Mouse (Mus musculus) Patski (cell line): ENCODE measurements around the gene Ttc16. TPM values are rescaled to one million over a fixed set of nuclear protein-coding genes. Genes with fewer than 3 reads are reported as not detected.

Source experiments
- ATAC-seq: fragments of 100-300 bp; one replicate; pipeline ENCODE4 v1.8.0; 2021
- CTCF ChIA-PET: fragments of 350-600 bp; sonication (Branson Sonifier 250); formaldehyde crosslinking; loops from one replicate; lab custom pipeline; 2022; ENCODE audit warnings: inconsistent platforms; lab: Charles Lee
- POLR2A ChIA-PET: fragments of 350-600 bp; sonication (Branson Sonifier 250); formaldehyde crosslinking; loops from one replicate; lab custom pipeline; 2022; ENCODE audit warnings: antibody characterized with exemption, inconsistent platforms; lab: Charles Lee
- DNase-seq: peaks from one replicate; pipeline ENCODE4 v3.0.0-alpha.2; 2011; ENCODE audit warnings: low read depth, low spot score
- H3K27me3 ChIP-seq: fragments of 371-371 bp; one replicate; pipeline ENCODE4 v1.5.1; 2021
- CTCF ChIP-seq: fragments of 100-300 bp; IDR thresholded peaks from one replicate; pipeline ENCODE4 v1.5.1; 2021
- in situ Hi-C: fragments of 300-500 bp; cut with MboI; formaldehyde crosslinking; loops from 3 replicates; pipeline ENCODE4 v1.11.1; 2018; ENCODE audit warnings: low pct_unique_long_range_greater_than_20kb, mixed read lengths
- polyA plus RNA-seq: library from polyadenylated mRNA; unstranded; gene quantifications from one replicate; pipeline ENCODE4 v1.2.3, GENCODE M21; 2021

Ttc16 gene
- polyA plus RNA-seq, 1 experiment from 2014 or later, result 2.8 TPM

DNA sequence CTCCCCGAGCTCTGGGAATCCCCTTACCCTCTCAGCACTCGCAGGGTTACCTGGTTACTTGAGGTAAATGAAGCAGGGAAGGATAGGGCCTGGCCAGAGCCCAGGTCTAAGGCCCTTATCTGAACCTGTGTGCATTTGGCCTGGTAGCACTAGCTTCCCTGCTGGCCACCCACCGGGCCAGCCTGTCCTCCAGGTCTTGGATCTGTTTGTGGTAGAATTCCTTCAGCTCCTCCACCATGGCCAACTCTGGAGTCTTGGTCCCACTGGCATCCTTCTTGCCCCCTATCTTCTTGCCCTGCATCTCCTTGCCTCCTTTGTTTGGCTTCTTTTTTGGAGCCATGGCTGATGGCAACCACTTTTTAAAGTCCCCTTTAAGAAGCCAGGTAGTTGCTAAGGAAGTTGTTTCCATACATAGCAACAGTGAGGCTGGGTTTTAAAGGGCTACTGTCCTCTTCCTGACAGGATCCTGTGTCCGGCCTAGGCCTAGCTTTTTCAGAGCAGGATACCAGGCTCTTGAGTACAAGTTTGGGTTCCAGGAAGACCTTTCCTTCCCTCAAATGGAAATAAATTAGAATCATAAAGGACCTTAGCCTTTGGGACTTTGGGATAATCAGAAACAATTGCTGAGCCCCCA, 8.7 kb upstream of the Ttc16 start, which contains the start of gene Cfap157:
Cfap157 (minus strand) TSS at position 381 of the 634 bp plus-strand sequence.
- TF ChIP-seq CTCF, result no peak
- ATAC-seq (no peak), DNase-seq (no peak)
- no peaks in the 10 kb centered on the region for H3K27me3 ChIP-seq
- ChIA-PET CTCF (interaction anchor here (1.1 to 3.4 kb wide), 3 partner anchors 9 to 75 kb away, joined by 3 to 8 read pairs (median 5); partner anchors contain the start of genes Ptrh1 and Ttc16), POLR2A (interaction anchor here (0.7 kb wide), 1 partner anchor 67 kb away, joined by 3 read pairs; no protein-coding TSS in a partner anchor)
- in situ Hi-C loops, result no loop called here

DNA sequence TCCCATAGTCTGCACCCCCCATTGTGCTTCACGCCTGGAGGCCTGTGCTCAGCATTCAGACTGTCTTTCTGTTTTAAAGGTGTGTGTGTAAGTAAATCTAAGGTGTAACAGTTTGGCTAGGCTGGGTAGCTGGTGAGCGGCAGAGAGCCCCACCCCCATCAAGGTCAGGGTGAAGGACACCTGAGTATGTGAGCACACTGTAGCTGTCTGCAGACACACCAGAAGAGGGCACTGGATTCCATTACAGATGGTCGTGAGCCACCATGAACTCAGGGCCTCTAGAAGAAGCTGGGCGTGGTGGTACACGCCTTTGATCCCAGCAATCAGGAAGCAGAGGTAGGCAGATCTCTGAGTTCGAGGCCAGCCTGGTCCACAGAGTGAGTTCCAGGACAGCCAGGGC, 6.3 kb upstream of the Ttc16 start:
- H3K27me3 ChIP-seq, result no peaks in the 10 kb centered on the region
- DNase-seq, result no peak
- ATAC-seq, result no peak
- no peak for TF ChIP-seq CTCF
- ChIA-PET POLR2A (interaction anchor here (0.8 to 1.3 kb wide), 2 partner anchors 10 to 65 kb away, joined by 3 to 9 read pairs; no protein-coding TSS in a partner anchor), CTCF (interaction anchor here (3.4 kb wide), 1 partner anchor 77 kb away, joined by 8 read pairs; no protein-coding TSS in a partner anchor)
- in situ Hi-C loops, result no loop called here

DNA sequence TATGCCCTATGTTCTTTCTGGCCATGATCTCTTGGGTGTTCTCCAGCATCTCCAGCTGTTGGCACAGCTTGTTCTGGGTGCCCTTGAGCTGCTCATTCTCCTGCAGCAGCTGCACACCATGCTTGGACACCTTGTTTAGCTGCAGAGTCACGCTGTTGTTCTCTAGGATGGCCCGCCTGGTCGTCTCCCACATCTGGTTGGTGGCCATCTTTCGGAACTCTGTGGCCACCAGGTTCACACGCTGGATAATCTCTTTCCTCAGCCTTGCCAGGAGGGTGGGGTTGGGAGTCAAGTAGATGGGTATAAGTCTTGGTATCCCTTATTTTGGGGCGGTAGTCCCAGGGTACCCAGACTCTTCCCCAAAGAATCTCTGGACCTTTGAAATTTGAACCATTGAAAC, 4.3 kb upstream of the Ttc16 start:
- no peak for TF ChIP-seq CTCF
- POLR2A ChIA-PET, result interaction anchor here (0.6 kb wide), 1 partner anchor 18 kb away, joined by 5 read pairs; no protein-coding TSS in a partner anchor
- no peaks in the 10 kb centered on the region for H3K27me3 ChIP-seq
- no peak for ATAC-seq
- CTCF ChIA-PET, result interaction anchor here (1.5 kb wide), 1 partner anchor 16 kb away, joined by 6 read pairs; no protein-coding TSS in a partner anchor
- in situ Hi-C loops, result loop anchor here (10.0 kb wide), 1 partner anchor 155 kb away; no protein-coding TSS in a partner anchor
- no peak for DNase-seq

DNA sequence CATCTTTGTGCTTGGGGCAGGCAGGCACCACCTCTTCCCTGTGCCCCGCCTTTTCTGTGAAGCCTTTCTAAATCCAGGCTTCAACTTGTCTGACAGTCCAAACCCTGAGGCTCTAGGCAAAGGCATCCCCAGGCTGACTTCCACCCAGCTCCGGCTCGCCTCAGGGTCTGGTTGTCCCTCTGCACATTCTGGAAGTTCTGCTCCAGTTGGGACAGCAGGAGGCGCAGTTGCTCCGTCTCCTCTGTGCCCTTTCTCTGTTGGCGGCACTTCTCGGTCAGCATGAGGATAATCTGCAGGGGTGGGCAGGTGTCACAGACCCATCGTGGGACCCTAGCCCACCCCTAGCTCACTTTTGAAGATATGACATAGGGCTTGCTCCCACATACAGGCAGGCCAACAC, 3.7 kb upstream of the Ttc16 start:
- ChIA-PET CTCF (interaction anchor here (0.9 to 1.5 kb wide), 2 partner anchors 15 to 149 kb away, joined by 3 to 6 read pairs; no protein-coding TSS in a partner anchor), POLR2A (no interaction called here)
- in situ Hi-C loops, result loop anchor here (10.0 kb wide), 1 partner anchor 156 kb away; no protein-coding TSS in a partner anchor
- DNase-seq, result no peak
- no peak for TF ChIP-seq CTCF
- H3K27me3 ChIP-seq, result no peaks in the 10 kb centered on the region
- no peak for ATAC-seq

DNA sequence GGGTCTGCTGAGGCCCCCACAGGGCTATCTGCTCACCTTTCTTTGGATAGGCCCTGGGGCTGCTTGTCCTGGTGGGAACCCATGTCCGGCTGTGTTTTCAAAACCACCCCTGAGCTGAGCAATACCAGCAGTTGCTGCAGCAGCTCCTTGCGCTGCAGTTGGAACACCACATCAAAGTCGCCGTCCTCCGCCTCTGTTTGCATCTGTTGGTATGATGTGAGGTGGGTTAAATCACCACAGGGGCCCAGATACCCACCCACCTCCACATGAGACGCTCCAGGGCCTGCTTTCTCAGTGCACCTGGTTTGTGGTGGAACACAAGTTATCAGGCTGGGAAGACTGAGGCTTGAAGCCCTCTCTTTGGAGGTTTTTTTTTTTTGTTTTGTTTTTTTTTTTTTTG, 2.6 kb upstream of the Ttc16 start:
- no peak for DNase-seq
- no peak for TF ChIP-seq CTCF
- ChIA-PET CTCF (interaction anchor here (1.0 kb wide), 1 partner anchor 43 kb away, joined by 3 read pairs; no protein-coding TSS in a partner anchor), POLR2A (no interaction called here)
- in situ Hi-C loops, result loop anchor here (10.0 kb wide), 1 partner anchor 157 kb away; no protein-coding TSS in a partner anchor
- ATAC-seq, result no peak
- no peaks in the 10 kb centered on the region for H3K27me3 ChIP-seq

DNA sequence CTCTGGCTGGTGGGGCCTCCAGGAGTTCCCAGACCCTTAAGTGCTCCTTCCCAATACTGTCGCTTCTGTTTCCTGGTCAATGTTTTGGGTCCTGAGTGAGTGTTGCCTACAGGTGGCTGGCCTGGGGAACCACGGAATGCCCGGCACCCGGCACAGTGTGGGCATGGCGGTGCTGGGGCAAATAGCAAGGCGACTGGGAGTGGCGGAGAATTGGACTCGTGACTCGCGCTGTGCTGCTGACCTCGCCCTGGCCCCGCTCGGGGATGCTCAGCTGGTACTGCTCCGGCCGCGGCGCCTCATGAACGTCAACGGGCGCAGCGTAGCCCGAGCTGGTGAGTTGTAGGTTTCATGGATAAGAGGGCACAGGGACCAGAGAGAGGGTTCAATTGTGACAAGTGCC, 759 bp upstream of the Ttc16 start:
- ATAC-seq, result no peak
- no peak for TF ChIP-seq CTCF
- no peaks in the 10 kb centered on the region for H3K27me3 ChIP-seq
- POLR2A ChIA-PET, result no interaction called here
- in situ Hi-C loops, result loop anchor here (10.0 kb wide), 1 partner anchor 159 kb away; no protein-coding TSS in a partner anchor
- no peak for DNase-seq
- CTCF ChIA-PET, result interaction anchor here (0.8 kb wide), 1 partner anchor 62 kb away, joined by 4 read pairs; no protein-coding TSS in a partner anchor

DNA sequence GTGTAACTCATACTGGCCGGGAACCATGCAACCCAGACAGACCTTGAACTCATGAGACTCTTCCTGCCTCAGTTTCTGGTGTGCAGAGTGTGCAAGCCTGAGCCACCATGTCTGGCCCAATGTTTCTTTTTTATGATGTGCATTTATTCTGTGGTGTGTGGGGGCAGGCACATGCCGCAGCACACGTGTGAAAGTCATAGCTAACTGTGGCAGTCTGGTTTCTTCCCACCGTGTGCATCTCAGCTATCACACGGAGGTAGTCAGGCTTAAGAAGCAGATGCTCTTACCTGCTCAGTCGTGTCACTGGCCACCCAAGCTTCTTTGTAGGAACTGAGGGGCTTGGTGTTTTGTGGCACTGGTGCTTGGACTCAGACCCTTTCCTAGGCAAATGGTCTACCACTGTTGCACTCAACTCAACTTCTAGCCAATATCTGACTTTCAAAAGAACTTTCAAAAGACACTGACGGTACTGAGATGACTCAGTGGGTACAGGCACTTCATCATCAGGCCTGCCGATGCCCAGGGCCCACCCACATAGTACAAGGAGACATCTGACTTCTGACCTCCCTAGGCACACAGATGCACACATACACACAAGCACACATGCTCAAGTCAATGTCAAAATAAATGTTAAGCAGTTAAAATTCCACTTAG, 2.7 kb downstream of the Ttc16 start:
- CTCF ChIA-PET, result no interaction called here
- no peaks in the 10 kb centered on the region for H3K27me3 ChIP-seq
- DNase-seq (no peak), ATAC-seq (no peak)
- no peak for TF ChIP-seq CTCF
- in situ Hi-C loops, result loop anchor here (10.0 kb wide), 1 partner anchor 162 kb away; no protein-coding TSS in a partner anchor
- POLR2A ChIA-PET, result no interaction called here

DNA sequence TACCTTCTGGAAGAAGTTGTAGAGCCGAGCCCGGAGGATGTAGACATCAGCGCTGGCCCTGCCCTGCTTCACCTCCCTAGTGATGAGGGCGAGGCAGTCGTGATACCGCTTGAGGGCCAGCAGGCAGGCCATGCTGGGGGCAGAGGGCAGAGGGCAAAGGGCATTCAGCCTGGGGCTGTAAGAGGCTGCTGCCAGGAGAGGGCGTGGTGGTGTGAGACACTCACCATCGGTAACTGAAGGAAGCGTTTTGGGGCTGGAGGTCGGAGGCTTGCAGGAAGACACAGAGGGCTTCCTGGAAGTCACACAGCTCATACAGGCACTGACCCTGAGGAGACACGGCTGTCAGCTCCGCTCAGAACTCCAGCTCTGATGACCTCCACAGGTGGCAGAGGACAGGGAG, 3.5 kb downstream of the Ttc16 start:
- in situ Hi-C loops, result loop anchor here (10.0 kb wide), 1 partner anchor 163 kb away; no protein-coding TSS in a partner anchor
- POLR2A ChIA-PET, result interaction anchor here (0.7 kb wide), 1 partner anchor 10 kb away, joined by 3 read pairs; no protein-coding TSS in a partner anchor
- H3K27me3 ChIP-seq, result no peaks in the 10 kb centered on the region
- TF ChIP-seq CTCF, result no peak
- no peak for DNase-seq
- ATAC-seq, result no peak
- CTCF ChIA-PET, result no interaction called here

DNA sequence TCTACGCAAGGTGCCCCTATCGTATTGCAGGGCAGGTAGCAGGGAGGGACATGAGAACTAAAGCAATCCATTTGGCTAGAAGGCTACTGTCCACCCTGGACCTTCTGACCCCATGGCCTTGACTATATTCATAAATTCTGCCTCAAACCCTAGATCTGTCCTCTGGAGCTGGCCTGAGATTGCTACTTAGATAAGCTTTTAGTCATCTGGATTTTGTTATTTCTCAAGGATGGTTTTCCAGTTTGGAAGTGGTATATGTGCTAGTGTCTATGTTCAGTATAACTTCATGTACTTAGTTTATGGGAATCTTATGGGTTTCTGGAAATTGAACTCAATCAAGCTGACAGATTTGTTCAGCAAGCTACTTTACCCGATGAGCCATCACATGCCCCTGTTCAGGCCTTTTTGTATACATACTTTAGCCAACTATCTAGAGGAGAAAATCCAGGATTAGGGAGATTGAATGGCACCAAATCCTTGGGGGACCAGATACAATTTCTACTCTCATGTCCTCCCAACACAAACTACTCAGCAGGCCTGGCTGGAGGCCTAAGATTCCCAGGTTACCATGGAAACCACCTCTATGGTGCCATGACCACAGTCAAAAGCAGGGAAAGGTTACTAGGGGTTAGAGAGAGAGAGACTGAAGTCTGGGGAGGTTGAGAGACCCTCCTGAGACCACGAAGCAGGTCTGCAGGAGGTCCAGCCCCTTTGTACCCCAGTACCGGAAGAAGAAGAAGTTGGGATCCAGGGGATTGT, 5.9 kb downstream of the Ttc16 start:
- TF ChIP-seq CTCF, result no peak
- CTCF ChIA-PET, result no interaction called here
- ATAC-seq (no peak), DNase-seq (no peak)
- in situ Hi-C loops, result loop anchor here (10.0 kb wide), 1 partner anchor 165 kb away; no protein-coding TSS in a partner anchor
- H3K27me3 ChIP-seq, result no peaks in the 10 kb centered on the region
- POLR2A ChIA-PET, result no interaction called here

DNA sequence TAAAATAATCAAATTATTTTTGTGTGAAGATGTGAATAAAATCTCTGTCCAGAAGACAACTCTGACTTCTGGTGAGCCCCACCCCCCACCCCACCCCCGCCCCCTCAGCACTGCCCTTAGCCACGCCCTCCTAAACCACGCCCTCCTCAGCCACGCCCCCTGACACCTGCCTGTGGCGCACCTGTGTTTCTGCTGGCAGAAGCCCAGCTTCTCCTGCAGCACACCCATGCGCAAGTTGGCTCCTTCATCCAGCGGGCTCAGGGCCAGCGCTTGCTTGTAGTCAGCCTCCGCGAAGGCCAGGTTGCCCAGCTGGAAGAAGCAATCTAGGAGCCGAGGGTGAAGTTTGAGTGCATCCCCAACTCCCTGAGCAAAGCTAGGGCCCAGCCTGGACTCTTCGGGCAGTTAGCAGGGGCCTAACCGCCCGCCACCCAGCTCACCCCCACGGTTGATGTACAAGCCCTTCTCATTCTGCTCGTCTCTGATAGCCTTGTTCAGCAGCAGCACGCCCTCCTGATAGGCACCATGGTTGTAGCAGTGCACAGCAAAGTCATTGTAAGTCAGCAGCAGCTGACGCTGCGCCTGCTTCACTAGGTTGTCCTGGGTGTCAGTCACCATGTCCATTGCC, 6.7 kb downstream of the Ttc16 start:
- no peaks in the 10 kb centered on the region for H3K27me3 ChIP-seq
- CTCF ChIA-PET, result no interaction called here
- POLR2A ChIA-PET, result no interaction called here
- DNase-seq, result no peak
- no peak for ATAC-seq
- in situ Hi-C loops, result no loop called here
- no peak for TF ChIP-seq CTCF
